Mouse (Mus musculus) hindbrain, embryonic 14.5 days (tissue): Measurements from ENCODE around the gene Anp32a. TPM values are rescaled to one million over a fixed set of nuclear protein-coding genes. Genes with fewer than 3 reads are reported as not detected.

Experiments used
- ATAC-seq: fragments of 200-750 bp; cut with Nextera tagmentation; 2 replicates; pipeline ENCODE4 v1.8.0; 2017; ENCODE audit warnings: moderate number of reproducible peaks, mild to moderate bottlenecking, moderate TSS enrichment, moderate library complexity; ENCODE audit not compliant: low FRiP score
- DNase-seq: peaks from one replicate; pipeline ENCODE4 v3.0.0-alpha.2; 2015; ENCODE audit warnings: low spot score
- H3K27ac ChIP-seq: fragments of 300-500 bp; sonication (generic); 2 replicates; pipeline ENCODE4 v1.5.1; 2014; ENCODE audit warnings: mild to moderate bottlenecking, moderate library complexity
- H3K27me3 ChIP-seq: fragments of 300-500 bp; sonication (generic); 2 replicates; pipeline ENCODE4 v1.6.1; 2014; ENCODE audit warnings: mild to moderate bottlenecking, low read length, mixed read lengths; ENCODE audit not compliant: control insufficient read depth, insufficient read depth
- H3K36me3 ChIP-seq: fragments of 300-500 bp; sonication (generic); replicated peaks from 2 replicates; pipeline ENCODE4 v1.6.1; 2014; ENCODE audit not compliant: control insufficient read depth, insufficient read depth
- H3K4me1 ChIP-seq: fragments of 300-500 bp; sonication (generic); replicated peaks from 2 replicates; pipeline ENCODE4 v1.6.1; 2014; ENCODE audit warnings: antibody characterized with exemption, low read length, mixed read lengths; ENCODE audit not compliant: control insufficient read depth, insufficient read depth
- H3K4me2 ChIP-seq: fragments of 300-500 bp; sonication (generic); replicated peaks from 2 replicates; pipeline ENCODE4 v1.6.1; 2014; ENCODE audit warnings: mild to moderate bottlenecking, moderate library complexity
- H3K4me3 ChIP-seq: fragments of 300-500 bp; sonication (generic); replicated peaks from 2 replicates; pipeline ENCODE4 v1.5.1; 2014; ENCODE audit warnings: mild to moderate bottlenecking, low read length
- H3K9ac ChIP-seq: fragments of 300-500 bp; sonication (generic); 2 replicates; pipeline ENCODE4 v1.6.1; 2014
- H3K9me3 ChIP-seq: fragments of 300-500 bp; sonication (generic); 2 replicates; pipeline ENCODE4 v1.6.1; 2016; ENCODE audit warnings: low read length; ENCODE audit not compliant: control insufficient read depth
- WGBS: fragments of 180-500 bp; shearing (Covaris S2); extraction: QIAGEN DNeasy Blood & Tissue Kit; methylation state at CpG from one replicate; pipeline ENCODE4 v1.1.7; 2014; 5-methylcytosine and 5-hydroxymethylcytosine counted together
- polyA plus RNA-seq: library from polyadenylated mRNA; unstranded; fragments of >200 nt; fragmentation: Nextera tagmentation; extraction: Ambion mirVana; gene quantifications from 2 replicates; pipeline ENCODE4 v1.2.1, GENCODE M21; 2014

Gene Anp32a
- polyA plus RNA-seq, 1 experiment from 2014 or later = 73.0 TPM

DNA sequence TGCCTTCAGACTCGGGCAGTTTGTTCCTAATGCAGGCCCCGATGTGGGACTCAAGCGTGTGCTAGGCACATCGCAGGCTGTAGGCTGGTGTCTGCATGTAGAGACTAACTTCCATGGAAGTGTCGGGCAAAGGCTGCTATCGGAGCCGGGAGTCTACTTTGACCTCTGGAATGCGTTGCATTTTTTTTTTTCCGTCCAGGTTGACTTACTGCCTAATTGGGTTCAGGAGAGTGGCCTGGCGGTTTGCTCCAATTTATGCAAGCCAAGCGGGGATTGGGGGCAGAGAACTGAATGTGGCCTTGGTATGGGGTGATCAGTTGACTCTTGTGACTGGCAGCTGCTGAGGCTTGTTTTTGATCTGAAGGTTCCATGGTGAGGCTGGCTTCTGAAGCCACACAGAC, 4.0 kb downstream of the Anp32a start:
- no peaks in the 10 kb centered on the region for H3K36me3 ChIP-seq
- DNase-seq (no peak), ATAC-seq (no peak)
- peak overlapping the region; percentile 97 for H3K9ac ChIP-seq
- H3K27me3 ChIP-seq = no peaks in the 10 kb centered on the region
- peaks cover 42% of the 10 kb centered on the region for H3K4me1 ChIP-seq
- 5% methylated on average over 11 of the region's 11 CpGs for WGBS
- H3K9me3 ChIP-seq = no peaks in the 10 kb centered on the region
- peak overlapping the region; percentile 81 for H3K4me3 ChIP-seq
- peak overlapping the region; percentile 99 for H3K27ac ChIP-seq
- H3K4me2 ChIP-seq = peak overlapping the region; percentile 76

GRCm38 (mm10) chr9:62345633-62346387, 4.7 kb downstream of the Anp32a start:
- Histone ChIP-seq H3K4me1 (peaks cover 43% of the 10 kb centered on the region), H3K27ac (no peak overlapping the region), H3K9me3 (no peaks in the 10 kb centered on the region), H3K4me3 (peak overlapping the region; percentile 81), H3K9ac (peak overlapping the region; percentile 97), H3K4me2 (peak overlapping the region; percentile 76), H3K27me3 (no peaks in the 10 kb centered on the region), H3K36me3 (no peaks in the 10 kb centered on the region)
- WGBS = 45% methylated on average over 9 of the region's 9 CpGs
- ATAC-seq (no peak), DNase-seq (no peak)

DNA sequence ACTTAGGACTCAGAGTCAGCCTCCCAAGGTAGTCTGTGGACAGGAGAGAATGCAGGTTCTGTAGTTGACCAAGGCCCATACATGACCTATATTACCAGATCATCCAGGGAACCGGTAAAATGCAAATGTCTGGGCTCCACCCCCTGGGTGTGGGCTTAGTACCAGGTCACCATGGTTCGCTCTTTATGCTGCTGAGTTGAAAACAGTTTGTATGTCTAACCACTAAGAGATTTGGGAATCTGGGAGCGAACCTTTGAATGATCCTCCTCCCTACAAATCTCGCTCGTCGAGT, 5.2 kb downstream of the Anp32a start:
- 78% methylated on average over 6 of the region's 6 CpGs for WGBS
- DNase-seq = no peak

DNA sequence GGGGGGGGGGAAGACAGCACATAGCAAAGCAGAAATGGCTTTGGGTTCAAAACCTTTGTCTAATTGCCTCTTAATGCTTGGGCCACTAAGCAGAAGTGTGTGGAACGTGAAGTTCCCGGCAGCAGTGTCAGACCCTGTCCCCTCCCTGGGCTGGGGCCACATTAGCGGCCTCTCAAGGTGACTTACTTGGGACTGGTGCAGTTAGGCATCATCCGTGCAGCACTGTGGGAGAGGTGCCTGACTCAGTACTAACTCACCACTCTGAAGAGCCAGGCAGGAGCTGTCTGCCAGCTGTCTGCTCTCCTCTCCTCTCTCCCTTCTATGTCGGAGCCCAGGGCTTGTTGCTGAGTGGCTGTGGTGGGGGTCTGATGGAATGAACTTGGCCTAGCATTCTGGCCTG, 6.1 kb downstream of the Anp32a start:
- H3K27ac ChIP-seq = no peak overlapping the region
- peaks cover 43% of the 10 kb centered on the region for H3K4me1 ChIP-seq
- H3K4me2 ChIP-seq = no peak overlapping the region
- H3K9me3 ChIP-seq = no peaks in the 10 kb centered on the region
- no peak overlapping the region for H3K4me3 ChIP-seq
- no peak for ATAC-seq
- WGBS = 81% methylated on average over 5 of the region's 5 CpGs
- H3K9ac ChIP-seq = no peak overlapping the region
- H3K36me3 ChIP-seq = no peaks in the 10 kb centered on the region
- no peak for DNase-seq
- H3K27me3 ChIP-seq = no peaks in the 10 kb centered on the region

More for the DNA sequence above, 5.2 kb downstream of the Anp32a start:
- Histone ChIP-seq H3K27ac (no peak overlapping the region), H3K4me1 (peaks cover 43% of the 10 kb centered on the region), H3K9me3 (no peaks in the 10 kb centered on the region), H3K9ac (peak overlapping the region; percentile 97; the same call in 1 of the 2 replicates), H3K4me2 (peak overlapping the region; percentile 76), H3K4me3 (no peak overlapping the region), H3K27me3 (no peaks in the 10 kb centered on the region), H3K36me3 (no peaks in the 10 kb centered on the region)
- no peak for ATAC-seq

GRCm38 (mm10) chr9:62348050-62348449, 7.0 kb downstream of the Anp32a start:
- Histone ChIP-seq H3K27ac (no peak overlapping the region), H3K4me3 (no peak overlapping the region), H3K4me2 (no peak overlapping the region), H3K4me1 (peaks cover 43% of the 10 kb centered on the region), H3K9me3 (no peaks in the 10 kb centered on the region), H3K9ac (no peak overlapping the region), H3K36me3 (no peaks in the 10 kb centered on the region), H3K27me3 (no peaks in the 10 kb centered on the region)
- 85% methylated on average over 10 of the region's 10 CpGs for WGBS
- ATAC-seq = no peak
- DNase-seq = no peak

DNA sequence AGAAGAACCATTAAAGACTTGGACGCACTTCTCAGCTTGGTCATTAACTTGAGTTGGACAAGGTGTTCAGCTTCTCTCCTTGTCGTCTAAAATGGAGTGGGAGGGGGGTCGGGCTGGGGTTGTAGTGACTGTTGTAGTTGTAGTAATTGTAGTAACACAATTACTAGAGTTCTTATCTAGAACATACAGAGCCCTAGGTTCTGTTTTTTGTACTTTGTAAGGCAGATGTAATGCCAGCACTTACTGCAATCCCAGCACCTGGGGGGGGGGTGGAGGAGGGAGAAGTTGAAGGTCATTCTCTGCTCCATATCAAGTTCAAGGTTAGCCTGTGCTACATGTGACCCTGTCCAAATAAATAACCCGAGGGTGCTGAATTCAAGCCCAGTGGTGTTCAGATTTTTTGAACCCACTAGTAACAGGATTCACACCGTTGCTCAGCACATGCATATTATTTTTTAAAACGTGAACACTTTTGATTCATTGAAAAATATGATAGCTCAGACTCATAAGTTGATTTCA, 7.4 kb downstream of the Anp32a start:
- no peak overlapping the region for H3K27ac ChIP-seq

GRCm38 (mm10) chr9:62349250-62349649, 8.2 kb downstream of the Anp32a start:
- ATAC-seq (no peak), DNase-seq (no peak)
- Histone ChIP-seq H3K27me3 (no peaks in the 10 kb centered on the region), H3K9ac (no peak overlapping the region), H3K9me3 (no peaks in the 10 kb centered on the region), H3K4me1 (peaks cover 51% of the 10 kb centered on the region), H3K27ac (no peak overlapping the region), H3K4me3 (no peak overlapping the region), H3K4me2 (no peak overlapping the region), H3K36me3 (no peaks in the 10 kb centered on the region)
- WGBS = 48% methylated on average over 15 of the region's 15 CpGs

More for the DNA sequence above, 7.4 kb downstream of the Anp32a start:
- no peaks in the 10 kb centered on the region for H3K9me3 ChIP-seq
- 77% methylated on average over 6 of the region's 6 CpGs for WGBS
- no peak overlapping the region for H3K9ac ChIP-seq
- ATAC-seq = no peak
- H3K27me3 ChIP-seq = no peaks in the 10 kb centered on the region
- H3K36me3 ChIP-seq = no peaks in the 10 kb centered on the region
- peaks cover 45% of the 10 kb centered on the region for H3K4me1 ChIP-seq
- no peak for DNase-seq
- H3K4me3 ChIP-seq = no peak overlapping the region
- H3K4me2 ChIP-seq = no peak overlapping the region

- 74% methylated on average over 2 of the region's 2 CpGs for WGBS
- Histone ChIP-seq H3K27ac (no peak overlapping the region), H3K36me3 (no peaks in the 10 kb centered on the region), H3K9ac (no peak overlapping the region), H3K4me3 (no peak overlapping the region), H3K9me3 (no peaks in the 10 kb centered on the region), H3K4me2 (no peak overlapping the region), H3K27me3 (no peaks in the 10 kb centered on the region), H3K4me1 (peaks cover 42% of the 10 kb centered on the region)
- ATAC-seq = no peak
- DNase-seq = no peak
Measured at GRCm38 (mm10) chr9:62350721-62351120, 9.6 kb downstream of the Anp32a start.

GRCm38 (mm10) chr9:62351200-62351599, 10.1 kb downstream of the Anp32a start:
- no peak overlapping the region for H3K9ac ChIP-seq
- DNase-seq (no peak), ATAC-seq (no peak)
- peaks cover 37% of the 10 kb centered on the region for H3K4me1 ChIP-seq
- H3K36me3 ChIP-seq = no peaks in the 10 kb centered on the region
- no peaks in the 10 kb centered on the region for H3K9me3 ChIP-seq
- WGBS = 46% methylated on average over 3 of the region's 4 CpGs
- H3K27ac ChIP-seq = no peak overlapping the region
- no peak overlapping the region for H3K4me2 ChIP-seq
- no peaks in the 10 kb centered on the region for H3K27me3 ChIP-seq
- no peak overlapping the region for H3K4me3 ChIP-seq
